Mouse (Mus musculus): Measurements from ENCODE around the gene Rbm28.

Gene Rbm28

GRCm38 (mm10) chr6:29164314-29165244 lies at the start of gene Rbm28:
Gene Rbm28 (minus strand): TSS chr6:29165006.
- DNase-seq (ENCODE audit: low spot score in 2 of 2): peak; percentile 76 to 95

- DNase-seq (ENCODE audit: low spot score in 2 of 2): no peak
These were observed 49.4 kb upstream of the Rbm28 start for GRCm38 (mm10) chr6:29214245-29214644.

- DNase-seq (ENCODE audit: low spot score in 2 of 2): no peak
These were observed 48.6 kb upstream of the Rbm28 start for GRCm38 (mm10) chr6:29213436-29213835.

GRCm38 (mm10) chr6:29211806-29212492 lies 47.1 kb upstream of the Rbm28 start:
- DNase-seq (ENCODE audit: low spot score in 2 of 2): peak; percentile 54 to 71

- no peak for DNase-seq (ENCODE audit: low spot score in 2 of 2)
These were observed 46.3 kb upstream of the Rbm28 start for GRCm38 (mm10) chr6:29211146-29211545.

- no peak for DNase-seq (ENCODE audit: low spot score in 2 of 2)
These were observed 45.6 kb upstream of the Rbm28 start for GRCm38 (mm10) chr6:29210231-29210936.

- DNase-seq (ENCODE audit: low spot score in 2 of 2): no peak
These were observed 43.4 kb upstream of the Rbm28 start for GRCm38 (mm10) chr6:29208178-29208577.

GRCm38 (mm10) chr6:29207017-29207416 lies 42.2 kb upstream of the Rbm28 start:
- no peak for DNase-seq (ENCODE audit: low spot score in 2 of 2)

- no peak for DNase-seq (ENCODE audit: low spot score in 2 of 2)
These were observed 41.2 kb upstream of the Rbm28 start for GRCm38 (mm10) chr6:29206006-29206405.

GRCm38 (mm10) chr6:29204932-29205614 lies 40.3 kb upstream of the Rbm28 start:
- peak in 1 of 2 experiments; percentile 51 for DNase-seq (ENCODE audit: low spot score in 2 of 2)

- DNase-seq (ENCODE audit: low spot score in 2 of 2): no peak
These were observed 39.2 kb upstream of the Rbm28 start for GRCm38 (mm10) chr6:29203861-29204585.

GRCm38 (mm10) chr6:29203096-29203495 lies 38.3 kb upstream of the Rbm28 start:
- no peak for DNase-seq (ENCODE audit: low spot score in 2 of 2)

GRCm38 (mm10) chr6:29201988-29202387 lies 37.2 kb upstream of the Rbm28 start:
- no peak for DNase-seq (ENCODE audit: low spot score in 2 of 2)

- no peak for DNase-seq (ENCODE audit: low spot score in 2 of 2)
These were observed 36.5 kb upstream of the Rbm28 start for GRCm38 (mm10) chr6:29201341-29201740.

GRCm38 (mm10) chr6:29200496-29200895 lies 35.7 kb upstream of the Rbm28 start:
- DNase-seq (ENCODE audit: low spot score in 2 of 2): no peak

GRCm38 (mm10) chr6:29199223-29199855 lies 34.5 kb upstream of the Rbm28 start:
- no peak for DNase-seq (ENCODE audit: low spot score in 2 of 2)

GRCm38 (mm10) chr6:29198309-29199222 lies 33.8 kb upstream of the Rbm28 start:
- peak; percentile 75 to 94 for DNase-seq (ENCODE audit: low spot score in 2 of 2)

GRCm38 (mm10) chr6:29195846-29196698 lies 31.3 kb upstream of the Rbm28 start:
- no peak for DNase-seq (ENCODE audit: low spot score in 2 of 2)

Measured in left cerebral cortex, adult 9 months (tissue).